Mouse (Mus musculus) heart, embryonic 13.5 days (tissue): Measurements from ENCODE around the gene Adcy9. TPM values are rescaled to one million over a fixed set of nuclear protein-coding genes. Genes with fewer than 3 reads are reported as not detected.

Source experiments
- ATAC-seq: fragments of 200-750 bp; cut with Nextera tagmentation; 2 replicates; pipeline ENCODE4 v1.8.0; 2017; ENCODE audit warnings: moderate TSS enrichment; ENCODE audit not compliant: insufficient number of reproducible peaks, low FRiP score, low TSS enrichment; ENCODE audit errors: extremely low read depth
- H3K27ac ChIP-seq: fragments of 300-500 bp; sonication (generic); replicated peaks from 2 replicates; pipeline ENCODE4 v1.5.1; 2015; ENCODE audit warnings: moderate library complexity, mild to moderate bottlenecking, inconsistent platforms
- H3K27me3 ChIP-seq: fragments of 300-500 bp; sonication (generic); replicated peaks from 2 replicates; pipeline ENCODE4 v1.6.1; 2015; ENCODE audit warnings: mild to moderate bottlenecking, inconsistent platforms
- H3K36me3 ChIP-seq: fragments of 300-500 bp; sonication (generic); 2 replicates; pipeline ENCODE4 v1.6.1; 2015; ENCODE audit warnings: mild to moderate bottlenecking, inconsistent platforms
- H3K4me1 ChIP-seq: fragments of 300-500 bp; sonication (generic); 2 replicates; pipeline ENCODE4 v1.6.1; 2015; ENCODE audit warnings: inconsistent platforms
- H3K4me2 ChIP-seq: fragments of 300-500 bp; sonication (generic); 2 replicates; pipeline ENCODE4 v1.6.1; 2015; ENCODE audit warnings: inconsistent platforms, mild to moderate bottlenecking, moderate library complexity
- H3K4me3 ChIP-seq: fragments of 300-500 bp; sonication (generic); 2 replicates; pipeline ENCODE4 v1.5.1; 2015; ENCODE audit warnings: moderate library complexity, mild to moderate bottlenecking, inconsistent platforms
- H3K9ac ChIP-seq: fragments of 300-500 bp; sonication (generic); 2 replicates; pipeline ENCODE4 v1.6.1; 2015; ENCODE audit warnings: inconsistent platforms, mild to moderate bottlenecking, moderate library complexity
- H3K9me3 ChIP-seq: fragments of 300-500 bp; sonication (generic); 2 replicates; pipeline ENCODE4 v1.6.1; 2016; ENCODE audit warnings: inconsistent platforms
- WGBS: fragments of 180-500 bp; shearing (Covaris S2); methylation state at CpG from one replicate; pipeline ENCODE4 v1.1.7; 2015; ENCODE audit warnings: mixed read lengths; 5-methylcytosine and 5-hydroxymethylcytosine counted together
- polyA plus RNA-seq: library from polyadenylated mRNA; unstranded; fragments of >200 nt; fragmentation: Nextera tagmentation; extraction: Ambion mirVana; gene quantifications from 2 replicates; pipeline ENCODE4 v1.2.1, GENCODE M21; 2015

Gene Adcy9
- polyA plus RNA-seq, 1 experiment from 2014 or later, result 0.96 TPM

DNA sequence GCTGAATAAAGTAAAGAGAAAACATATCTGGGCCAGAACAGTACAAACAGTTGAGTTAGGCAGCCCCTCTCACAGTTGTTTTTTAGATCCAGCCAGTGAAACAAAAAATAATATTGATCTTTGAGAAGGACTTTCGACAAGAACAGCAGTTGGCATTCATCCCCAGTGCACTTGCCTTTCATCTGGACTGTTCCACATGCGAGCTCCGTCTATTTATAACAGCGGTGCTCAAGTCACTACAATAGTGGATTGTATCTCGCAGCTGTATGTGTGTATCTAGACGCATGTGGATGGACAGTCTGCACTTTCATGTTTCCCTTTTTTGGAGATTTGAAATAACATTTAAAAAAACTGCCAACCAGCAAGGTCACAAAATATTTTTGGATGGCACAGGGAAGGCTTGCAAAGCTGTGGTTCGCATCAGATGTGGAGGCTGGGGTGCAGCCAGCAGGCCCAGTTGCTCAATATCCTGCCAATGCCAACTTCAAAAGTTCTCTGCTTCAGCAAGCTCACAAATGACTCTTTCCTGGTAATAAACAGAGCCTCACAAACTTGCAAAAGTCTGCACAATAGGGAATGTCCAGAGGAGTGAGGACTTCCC lies 45.4 kb downstream of the Adcy9 start:
- ATAC-seq, result no peak
- H3K9ac ChIP-seq, result no peak overlapping the region
- H3K27me3 ChIP-seq, result no peaks in the 10 kb centered on the region
- no peaks in the 10 kb centered on the region for H3K9me3 ChIP-seq
- no peak overlapping the region for H3K27ac ChIP-seq
- no peaks in the 10 kb centered on the region for H3K36me3 ChIP-seq
- whole genome bisulfite sequencing, result 50% methylated on average over 7 of the region's 7 CpGs
- H3K4me1 ChIP-seq, result peaks cover 8% of the 10 kb centered on the region
- no peak overlapping the region for H3K4me3 ChIP-seq
- H3K4me2 ChIP-seq, result no peak overlapping the region

DNA sequence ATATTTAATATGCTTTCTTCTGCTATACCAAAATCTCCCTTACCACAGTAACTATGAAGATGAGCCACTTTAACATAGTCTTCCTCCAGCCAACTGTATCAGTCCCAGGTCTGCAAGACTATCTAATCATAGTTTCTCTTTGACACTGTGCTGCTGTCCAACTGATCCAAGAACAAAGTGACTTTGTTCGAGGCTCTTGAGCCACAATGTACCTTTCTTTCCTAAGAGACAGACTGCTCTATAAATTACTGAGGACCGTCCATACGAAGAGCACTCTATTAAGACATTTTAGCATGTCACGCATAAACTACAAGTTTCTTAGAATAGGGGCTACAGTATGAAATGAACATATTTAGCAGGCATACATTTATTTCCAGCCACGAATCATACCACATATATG lies 46.0 kb downstream of the Adcy9 start:
- Histone ChIP-seq H3K9me3 (no peaks in the 10 kb centered on the region), H3K9ac (no peak overlapping the region), H3K4me2 (no peak overlapping the region), H3K27me3 (no peaks in the 10 kb centered on the region), H3K27ac (no peak overlapping the region), H3K4me1 (peaks cover 8% of the 10 kb centered on the region), H3K36me3 (no peaks in the 10 kb centered on the region), H3K4me3 (no peak overlapping the region)
- 70% methylated on average over 5 of the region's 5 CpGs for WGBS
- ATAC-seq, result no peak

DNA sequence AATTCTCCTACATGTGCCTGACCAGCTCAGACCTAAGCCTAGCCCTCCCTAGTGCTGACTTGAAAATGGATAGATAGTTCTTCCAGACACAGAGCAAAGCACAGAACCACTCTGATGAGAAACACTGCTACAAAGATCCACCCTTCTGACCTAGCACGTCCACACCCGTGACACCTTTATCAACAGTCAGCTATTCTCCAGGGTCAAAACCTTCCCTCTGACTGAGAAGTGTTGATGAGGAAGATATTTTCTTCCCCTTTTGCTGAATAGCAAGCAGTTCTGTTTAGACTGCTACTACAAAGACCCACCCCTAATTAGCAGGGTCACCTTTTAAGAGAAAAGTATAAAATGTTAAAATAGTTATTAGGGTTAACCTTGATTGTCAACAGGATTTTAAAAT lies 49.3 kb downstream of the Adcy9 start:
- H3K36me3 ChIP-seq, result no peaks in the 10 kb centered on the region
- H3K27ac ChIP-seq, result no peak overlapping the region
- H3K4me1 ChIP-seq, result peaks cover 32% of the 10 kb centered on the region
- H3K4me3 ChIP-seq, result no peak overlapping the region
- whole genome bisulfite sequencing, result 42% methylated on average over 2 of the region's 2 CpGs
- ATAC-seq, result no peak
- H3K9me3 ChIP-seq, result no peaks in the 10 kb centered on the region
- H3K4me2 ChIP-seq, result no peak overlapping the region
- H3K27me3 ChIP-seq, result no peaks in the 10 kb centered on the region
- no peak overlapping the region for H3K9ac ChIP-seq

DNA sequence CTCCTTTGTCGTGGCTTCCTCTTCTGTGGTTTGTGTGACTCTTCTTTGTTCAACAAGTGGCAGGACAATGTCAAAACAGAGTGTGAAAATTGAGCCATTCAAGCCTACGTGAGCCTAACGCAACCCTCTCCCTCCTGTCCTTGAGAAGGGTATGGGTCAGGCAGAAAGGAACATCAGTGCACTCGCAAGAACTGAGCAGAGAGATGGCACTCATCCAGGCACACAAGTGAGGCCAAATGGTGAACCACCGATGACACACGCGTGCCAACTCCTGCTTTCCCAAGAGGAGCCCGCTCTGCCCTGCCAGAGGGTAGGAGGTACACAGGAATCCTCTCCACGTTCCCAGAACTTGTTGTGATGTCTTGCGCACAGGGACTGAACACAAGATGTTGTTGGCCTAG lies 50.2 kb downstream of the Adcy9 start:
- H3K4me2 ChIP-seq, result no peak overlapping the region
- H3K4me3 ChIP-seq, result no peak overlapping the region
- no peaks in the 10 kb centered on the region for H3K36me3 ChIP-seq
- 78% methylated on average over 10 of the region's 10 CpGs for WGBS
- no peak for ATAC-seq
- H3K27me3 ChIP-seq, result no peaks in the 10 kb centered on the region
- peaks cover 31% of the 10 kb centered on the region for H3K4me1 ChIP-seq
- no peak overlapping the region for H3K27ac ChIP-seq
- H3K9ac ChIP-seq, result no peak overlapping the region
- no peaks in the 10 kb centered on the region for H3K9me3 ChIP-seq

DNA sequence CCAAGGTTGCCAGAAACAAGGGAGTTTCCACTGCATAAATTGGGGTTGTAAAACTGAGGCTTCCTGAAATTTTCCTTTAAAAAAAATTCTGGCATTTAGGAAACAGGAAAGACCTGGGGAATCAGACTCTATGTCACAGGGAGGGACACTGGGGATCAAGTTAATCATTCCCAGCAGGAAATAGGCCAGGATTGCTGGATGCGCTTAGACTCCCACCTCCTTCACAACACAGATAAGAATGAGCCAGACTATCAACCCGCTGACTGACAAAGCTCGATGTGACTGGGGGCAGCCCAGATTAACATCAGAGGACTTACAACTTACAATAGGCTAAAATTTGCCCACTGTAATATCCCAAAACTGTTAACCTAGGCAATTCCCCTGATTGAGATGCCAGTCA lies 52.4 kb downstream of the Adcy9 start:
- Histone ChIP-seq H3K4me2 (no peak overlapping the region), H3K4me1 (peaks cover 31% of the 10 kb centered on the region), H3K27me3 (no peaks in the 10 kb centered on the region), H3K27ac (no peak overlapping the region), H3K9ac (no peak overlapping the region), H3K4me3 (no peak overlapping the region), H3K9me3 (no peaks in the 10 kb centered on the region), H3K36me3 (no peaks in the 10 kb centered on the region)
- ATAC-seq, result no peak
- 17% methylated on average over 3 of the region's 3 CpGs for whole genome bisulfite sequencing

DNA sequence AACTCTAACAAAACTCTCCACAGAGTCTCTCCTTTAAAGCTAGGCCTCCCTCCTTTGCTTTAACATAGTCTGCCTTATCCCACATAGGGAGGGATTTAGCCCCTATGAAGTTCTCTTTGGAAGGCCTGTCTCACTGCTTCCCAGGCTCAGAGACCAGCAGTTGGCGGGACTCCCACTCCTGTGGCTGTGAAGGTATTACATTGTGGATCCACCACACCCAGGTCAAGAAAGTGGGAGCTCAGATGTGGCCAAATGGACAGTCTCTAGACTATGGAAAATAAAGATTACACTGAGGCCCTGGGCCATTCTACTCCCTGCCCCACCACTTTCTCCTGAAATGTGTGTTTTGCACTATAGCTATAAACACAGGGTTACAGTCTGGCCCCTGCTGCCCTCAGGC lies 53.0 kb downstream of the Adcy9 start:
- Histone ChIP-seq H3K27ac (no peak overlapping the region), H3K4me1 (peaks cover 31% of the 10 kb centered on the region), H3K36me3 (no peaks in the 10 kb centered on the region), H3K27me3 (no peaks in the 10 kb centered on the region), H3K9me3 (no peaks in the 10 kb centered on the region), H3K4me3 (no peak overlapping the region), H3K9ac (no peak overlapping the region), H3K4me2 (no peak overlapping the region)
- ATAC-seq, result no peak
- WGBS, result 81% methylated on average over 1 of the region's 1 CpGs

DNA sequence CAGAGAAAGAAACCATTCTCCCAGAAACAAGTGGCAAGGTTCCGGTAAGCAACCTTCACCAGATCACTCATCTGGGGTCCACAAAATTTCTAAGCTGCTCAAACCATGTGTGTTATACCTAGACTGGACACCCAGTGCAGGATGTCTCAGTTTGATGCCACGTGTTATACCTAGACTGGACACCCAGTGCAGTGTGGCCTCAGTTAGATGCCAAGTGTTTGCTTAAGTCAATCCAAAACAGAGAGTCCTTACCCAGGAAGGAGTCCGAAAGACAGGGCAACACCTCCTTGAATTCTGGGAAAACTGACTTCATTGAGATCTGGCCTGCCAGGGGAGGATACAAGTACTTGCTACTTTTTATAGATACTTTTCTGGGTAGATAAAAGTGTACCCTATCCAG lies 53.6 kb downstream of the Adcy9 start:
- Histone ChIP-seq H3K27ac (no peak overlapping the region), H3K4me1 (peaks cover 31% of the 10 kb centered on the region), H3K9me3 (no peaks in the 10 kb centered on the region), H3K9ac (no peak overlapping the region), H3K27me3 (no peaks in the 10 kb centered on the region), H3K36me3 (no peaks in the 10 kb centered on the region), H3K4me3 (no peak overlapping the region), H3K4me2 (no peak overlapping the region)
- ATAC-seq, result no peak
- WGBS, result 85% methylated on average over 3 of the region's 3 CpGs

DNA sequence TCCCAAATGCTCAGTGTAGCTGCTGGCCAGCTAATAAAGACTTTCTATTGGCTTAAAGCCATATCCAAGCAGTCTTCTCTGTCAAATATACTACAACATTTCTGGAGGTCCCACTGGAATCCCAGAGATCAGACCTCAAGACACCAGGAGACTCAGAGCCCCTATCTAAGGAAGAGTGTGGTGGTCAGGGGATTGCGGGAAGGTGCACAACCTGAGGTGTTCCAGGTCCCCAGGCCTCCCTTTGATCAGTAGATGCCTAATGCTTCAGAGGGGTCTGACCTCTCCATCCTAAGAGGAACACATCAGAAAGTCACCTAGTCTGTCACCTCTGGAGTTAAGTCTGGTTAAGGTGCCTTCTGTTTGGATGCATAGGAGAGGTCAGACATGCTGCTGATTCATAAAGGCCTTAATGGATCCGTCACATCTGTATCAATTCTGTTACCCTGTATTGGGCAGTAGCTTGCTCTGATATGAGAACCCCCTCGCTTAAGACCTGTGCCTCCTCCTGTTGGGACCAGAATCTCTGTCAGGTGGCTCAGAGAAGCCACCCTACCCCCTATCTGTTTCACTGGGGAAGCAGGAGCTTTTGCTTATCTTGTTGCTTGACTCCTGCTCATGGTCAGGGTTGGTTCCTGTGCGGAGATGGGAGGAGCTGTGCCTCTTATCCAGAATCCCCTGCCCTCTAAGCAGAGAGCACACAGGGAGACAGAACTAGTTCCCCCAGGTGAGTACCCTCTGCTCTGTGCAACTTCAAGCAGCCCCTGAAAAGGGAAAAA lies 56.8 kb downstream of the Adcy9 start:
- no peak overlapping the region for H3K4me2 ChIP-seq
- H3K9ac ChIP-seq, result no peak overlapping the region
- no peaks in the 10 kb centered on the region for H3K36me3 ChIP-seq
- ATAC-seq, result no peak; the same call in 1 of the 2 replicates
- H3K9me3 ChIP-seq, result no peaks in the 10 kb centered on the region
- no peak overlapping the region for H3K27ac ChIP-seq
- WGBS, result 66% methylated on average over 4 of the region's 4 CpGs
- peaks cover 26% of the 10 kb centered on the region for H3K4me1 ChIP-seq
- no peaks in the 10 kb centered on the region for H3K27me3 ChIP-seq
- H3K4me3 ChIP-seq, result no peak overlapping the region

DNA sequence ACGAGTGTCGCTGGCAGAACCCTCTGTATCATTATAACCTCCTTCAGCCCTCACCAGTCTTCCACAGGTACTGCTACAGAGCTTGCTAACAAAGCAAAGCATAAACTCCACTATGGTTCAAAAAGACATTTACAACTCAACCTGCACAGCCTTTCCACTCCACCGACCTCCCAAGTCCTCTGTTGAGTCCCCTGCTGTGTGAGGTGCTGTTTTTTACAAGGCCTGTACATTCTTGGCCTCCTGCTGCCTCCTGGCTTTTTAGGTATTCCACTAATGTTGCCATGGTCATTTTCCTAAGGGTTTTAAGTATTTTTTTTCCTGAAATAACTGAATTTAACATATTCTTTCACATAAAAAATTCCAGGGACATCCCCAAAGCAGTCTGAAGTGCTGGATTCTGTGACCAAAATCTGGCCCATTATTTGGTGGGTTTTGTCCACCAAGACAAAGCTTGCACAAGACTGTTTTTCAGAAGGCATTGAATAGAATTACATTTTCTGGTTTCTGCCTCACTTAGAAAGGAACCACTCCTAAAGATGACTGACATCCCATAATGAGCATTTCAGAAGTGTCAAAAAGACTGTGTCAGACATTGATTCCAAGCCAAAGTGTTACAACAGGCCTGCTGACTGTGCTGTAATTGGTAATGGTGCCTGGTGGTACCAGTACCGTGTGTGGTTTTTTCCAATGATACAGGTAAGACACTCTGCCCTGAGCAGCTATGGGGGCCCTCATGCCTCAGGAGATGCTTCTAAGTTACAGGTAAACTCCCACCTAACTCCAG lies 64.8 kb downstream of the Adcy9 start:
- Histone ChIP-seq H3K9ac (no peak overlapping the region), H3K27me3 (no peaks in the 10 kb centered on the region), H3K36me3 (no peaks in the 10 kb centered on the region), H3K27ac (no peak overlapping the region), H3K4me3 (no peak overlapping the region), H3K9me3 (no peaks in the 10 kb centered on the region), H3K4me2 (no peak overlapping the region), H3K4me1 (no peaks in the 10 kb centered on the region)
- 70% methylated on average over 4 of the region's 4 CpGs for WGBS
- no peak for ATAC-seq

DNA sequence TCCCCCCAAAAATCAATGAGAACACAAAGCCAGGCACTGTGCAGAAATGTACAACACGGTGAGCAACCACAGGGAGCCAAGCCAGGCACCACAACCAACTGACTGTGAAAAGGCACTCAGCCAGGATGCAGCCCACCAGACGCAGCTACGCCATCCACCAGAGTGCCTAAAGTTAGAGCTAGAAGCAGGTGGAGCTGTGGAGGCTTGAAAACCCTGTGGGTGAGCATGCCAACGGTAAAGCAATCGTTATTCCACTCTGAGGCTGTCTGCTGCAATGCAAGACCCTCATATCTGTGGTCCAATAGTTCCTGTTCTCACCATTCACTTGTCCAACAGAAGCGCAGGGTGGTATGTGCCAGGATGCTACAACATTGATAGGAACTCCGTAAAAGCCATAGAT lies 77.7 kb downstream of the Adcy9 start:
- no peak overlapping the region for H3K9ac ChIP-seq
- no peak overlapping the region for H3K4me2 ChIP-seq
- no peaks in the 10 kb centered on the region for H3K4me1 ChIP-seq
- no peak for ATAC-seq
- WGBS, result 90% methylated on average over 7 of the region's 7 CpGs
- H3K36me3 ChIP-seq, result no peaks in the 10 kb centered on the region
- H3K9me3 ChIP-seq, result no peaks in the 10 kb centered on the region
- no peaks in the 10 kb centered on the region for H3K27me3 ChIP-seq
- no peak overlapping the region for H3K4me3 ChIP-seq
- H3K27ac ChIP-seq, result no peak overlapping the region

DNA sequence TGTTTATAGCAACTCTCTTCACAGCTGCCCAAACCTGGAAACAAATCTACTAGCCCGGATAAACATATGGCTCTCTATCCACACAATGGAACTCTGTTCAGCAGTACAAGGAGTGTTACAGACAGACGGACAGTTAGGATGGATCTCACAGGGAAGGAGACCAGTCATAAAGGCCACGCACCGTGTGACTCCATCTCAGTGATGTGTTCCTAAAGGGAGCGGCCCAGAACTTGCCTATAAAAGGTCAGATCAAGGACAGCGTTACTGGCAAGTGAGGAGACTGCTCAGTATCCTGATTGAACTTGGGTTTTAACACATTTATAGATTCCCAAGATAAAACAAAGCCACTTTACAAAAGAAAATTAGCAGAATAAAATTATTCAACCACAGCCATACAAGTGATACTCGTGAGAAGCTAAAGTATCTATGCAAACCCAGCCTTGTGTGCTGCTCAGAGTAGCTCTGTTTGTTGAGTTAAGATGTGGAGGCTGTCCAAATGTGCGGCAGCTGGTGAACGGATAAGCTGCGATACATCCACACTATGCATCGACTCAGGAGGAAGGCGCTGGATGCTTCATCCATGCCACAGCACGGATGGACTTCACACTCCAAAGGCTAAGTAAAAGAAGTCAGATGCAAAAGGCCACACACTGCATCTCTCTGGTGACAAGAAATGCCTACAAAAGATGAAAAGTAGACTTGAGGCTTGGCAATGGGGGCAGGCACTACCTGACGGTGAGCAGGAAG lies 78.8 kb downstream of the Adcy9 start:
- no peak for ATAC-seq
- Histone ChIP-seq H3K36me3 (no peaks in the 10 kb centered on the region), H3K4me3 (no peak overlapping the region), H3K9ac (no peak overlapping the region), H3K9me3 (no peaks in the 10 kb centered on the region), H3K27me3 (no peaks in the 10 kb centered on the region), H3K4me1 (no peaks in the 10 kb centered on the region), H3K4me2 (no peak overlapping the region), H3K27ac (no peak overlapping the region)
- WGBS, result 80% methylated on average over 14 of the region's 14 CpGs
